Mouse (Mus musculus): ENCODE data around the gene Gjc2. TPM values are rescaled to one million over a fixed set of nuclear protein-coding genes. Genes with fewer than 3 reads are reported as not detected.

Gene Gjc2
- polyA plus RNA-seq, 1 experiment from 2014 or later, result 2.4 TPM

DNA sequence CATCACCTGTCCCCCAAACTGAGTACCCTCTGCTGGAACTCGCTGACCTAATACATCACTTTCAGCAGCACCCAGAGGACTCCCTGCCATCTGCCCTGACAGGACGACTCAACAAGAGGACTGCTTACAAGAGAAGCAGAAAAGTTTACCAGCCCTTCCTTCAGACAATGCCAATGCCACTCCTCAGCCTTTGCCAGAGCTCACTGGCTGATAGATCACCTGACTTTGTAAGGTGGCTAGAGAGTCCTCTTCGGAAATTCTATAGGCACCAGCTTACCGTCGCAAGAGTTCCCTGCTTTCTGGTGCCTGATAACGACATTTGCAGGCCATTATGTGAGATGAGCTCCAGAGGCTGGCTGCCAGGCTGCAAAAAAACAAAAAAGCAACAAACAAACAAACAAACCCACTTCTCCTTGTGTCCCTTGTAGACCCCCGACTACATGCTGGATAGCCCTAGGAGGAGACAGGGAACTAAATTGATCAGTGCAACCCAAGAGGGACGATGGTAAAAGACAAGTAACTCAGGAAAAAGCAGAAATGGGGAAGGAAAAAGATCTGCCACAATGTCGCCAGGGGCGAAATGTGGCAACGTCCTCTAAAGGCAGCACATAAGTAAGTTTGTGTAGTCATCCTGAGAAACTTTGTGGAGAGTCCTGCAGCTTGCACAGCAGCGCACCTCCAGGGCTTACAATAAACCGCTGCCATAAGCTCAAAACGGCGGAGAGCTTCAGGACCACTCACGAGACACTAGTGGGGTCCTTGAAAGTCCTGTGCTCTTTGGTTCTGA, 18.4 kb upstream of the Gjc2 start:
- Histone ChIP-seq H3K9ac (ENCODE audit: low read length) (peak overlapping the region; percentile 87), H3K4me3 (ENCODE audit: low read depth, low read length) (peak overlapping the region; percentile 85), H3K27ac (replicated peaks) (peak overlapping the region; percentile 83), H3K4me2 (replicated peaks; ENCODE audit: low read depth) (peak overlapping the region; percentile 82), H3K27me3 (ENCODE audit: control insufficient read depth, insufficient read depth, low read length) (no peaks in the 10 kb centered on the region), H3K36me3 (ENCODE audit: control insufficient read depth, insufficient read depth, low read length) (peaks cover 2% of the 10 kb centered on the region; the same call in 1 of the 2 replicates), H3K9me3 (ENCODE audit: control insufficient read depth, low read length) (no peaks in the 10 kb centered on the region), H3K4me1 (replicated peaks; ENCODE audit: control insufficient read depth, insufficient read depth) (0 out of 2 replicates have a peak, but pooled peaks cover 2% of the 10 kb centered on the region)
- TF ChIP-seq EP300 (optimal IDR thresholded peaks at IDR 0.05) (no peak), CTCF (IDR thresholded peaks at IDR 0.05; ENCODE audit: low read depth) (no peak)
- no peak for DNase-seq (ENCODE audit: low spot score)
- ATAC-seq (ENCODE audit: low FRiP score, low TSS enrichment), result 0 out of 2 replicates have a peak, but pooled peaks have one; percentile 1
- 23% methylated on average over 16 of the region's 16 CpGs for WGBS

DNA sequence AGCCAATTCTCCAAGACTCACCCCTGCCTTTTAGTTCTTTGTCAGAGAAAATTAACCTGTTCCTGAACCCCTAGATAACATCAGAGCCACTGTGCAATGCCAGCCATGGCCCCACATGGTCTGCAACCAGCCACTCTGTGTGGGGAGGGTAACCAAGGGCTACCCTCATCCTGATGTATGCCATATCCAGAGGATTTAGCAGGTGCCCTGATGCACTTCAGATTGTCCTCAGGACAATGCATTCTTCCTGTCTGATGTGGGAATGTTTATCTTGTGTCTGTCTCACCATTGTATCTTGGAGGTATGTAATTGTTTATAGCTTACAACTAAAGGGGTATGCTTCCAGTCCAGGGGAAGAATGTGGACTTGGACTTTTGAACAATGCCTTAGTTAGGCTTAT, 13.2 kb upstream of the Gjc2 start:
- ATAC-seq (ENCODE audit: low FRiP score, low TSS enrichment) (no peak), DNase-seq (ENCODE audit: low spot score) (no peak)
- no peak for TF ChIP-seq EP300 (optimal IDR thresholded peaks at IDR 0.05)
- no peak for TF ChIP-seq CTCF (IDR thresholded peaks at IDR 0.05; ENCODE audit: low read depth)
- Histone ChIP-seq H3K27me3 (ENCODE audit: control insufficient read depth, insufficient read depth, low read length) (no peaks in the 10 kb centered on the region), H3K4me3 (ENCODE audit: low read depth, low read length) (no peak overlapping the region), H3K9me3 (ENCODE audit: control insufficient read depth, low read length) (no peaks in the 10 kb centered on the region), H3K9ac (ENCODE audit: low read length) (no peak overlapping the region), H3K4me2 (replicated peaks; ENCODE audit: low read depth) (no peak overlapping the region), H3K4me1 (replicated peaks; ENCODE audit: control insufficient read depth, insufficient read depth) (no peaks in the 10 kb centered on the region), H3K27ac (replicated peaks) (no peak overlapping the region), H3K36me3 (ENCODE audit: control insufficient read depth, insufficient read depth, low read length) (no peaks in the 10 kb centered on the region)

DNA sequence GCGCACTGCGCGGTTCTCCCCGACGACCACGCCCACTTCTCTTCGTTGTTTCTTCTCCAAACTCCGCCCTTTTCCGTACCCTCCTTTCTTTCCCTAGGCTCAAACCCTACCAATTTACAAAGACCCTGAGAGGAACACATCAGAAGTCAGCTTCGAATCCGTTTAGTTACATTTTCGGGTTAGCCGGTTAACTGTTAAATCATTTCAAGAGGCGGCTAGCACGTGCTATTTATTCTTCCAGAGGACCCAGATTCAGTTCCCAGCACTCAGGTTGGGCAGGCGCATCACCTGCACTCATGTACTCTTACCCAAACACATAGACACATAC, 9.0 kb upstream of the Gjc2 start, which contains the start of gene Guk1:
Gene Guk1, minus strand, starts transcription at position 154 of the 328 bp plus-strand sequence.
- peak within 1 kb of the TSS; percentile 80 for H3K9ac ChIP-seq (ENCODE audit: low read length)
- no peak for TF ChIP-seq EP300 (optimal IDR thresholded peaks at IDR 0.05)
- TF ChIP-seq CTCF (IDR thresholded peaks at IDR 0.05; ENCODE audit: low read depth), result no peak
- 4% methylated on average over 16 of the region's 16 CpGs for WGBS
- H3K9me3 ChIP-seq (ENCODE audit: control insufficient read depth, low read length), result no peaks in the 10 kb centered on the region
- DNase-seq (ENCODE audit: low spot score), result no peak
- H3K4me3 ChIP-seq (ENCODE audit: low read depth, low read length), result peak within 1 kb of the TSS; percentile 63
- no peaks in the 10 kb centered on the region for H3K27me3 ChIP-seq (ENCODE audit: control insufficient read depth, insufficient read depth, low read length)
- peak within 1 kb of the TSS; percentile 80 for H3K4me2 ChIP-seq (replicated peaks; ENCODE audit: low read depth)
- H3K4me1 ChIP-seq (replicated peaks; ENCODE audit: control insufficient read depth, insufficient read depth), result peaks cover 2% of the 10 kb centered on the region; the same call in 1 of the 2 replicates
- H3K36me3 ChIP-seq (ENCODE audit: control insufficient read depth, insufficient read depth, low read length), result no peaks in the 10 kb centered on the region
- peak within 1 kb of the TSS; percentile 96 for H3K27ac ChIP-seq (replicated peaks)
- no peak for ATAC-seq (ENCODE audit: low FRiP score, low TSS enrichment)

DNA sequence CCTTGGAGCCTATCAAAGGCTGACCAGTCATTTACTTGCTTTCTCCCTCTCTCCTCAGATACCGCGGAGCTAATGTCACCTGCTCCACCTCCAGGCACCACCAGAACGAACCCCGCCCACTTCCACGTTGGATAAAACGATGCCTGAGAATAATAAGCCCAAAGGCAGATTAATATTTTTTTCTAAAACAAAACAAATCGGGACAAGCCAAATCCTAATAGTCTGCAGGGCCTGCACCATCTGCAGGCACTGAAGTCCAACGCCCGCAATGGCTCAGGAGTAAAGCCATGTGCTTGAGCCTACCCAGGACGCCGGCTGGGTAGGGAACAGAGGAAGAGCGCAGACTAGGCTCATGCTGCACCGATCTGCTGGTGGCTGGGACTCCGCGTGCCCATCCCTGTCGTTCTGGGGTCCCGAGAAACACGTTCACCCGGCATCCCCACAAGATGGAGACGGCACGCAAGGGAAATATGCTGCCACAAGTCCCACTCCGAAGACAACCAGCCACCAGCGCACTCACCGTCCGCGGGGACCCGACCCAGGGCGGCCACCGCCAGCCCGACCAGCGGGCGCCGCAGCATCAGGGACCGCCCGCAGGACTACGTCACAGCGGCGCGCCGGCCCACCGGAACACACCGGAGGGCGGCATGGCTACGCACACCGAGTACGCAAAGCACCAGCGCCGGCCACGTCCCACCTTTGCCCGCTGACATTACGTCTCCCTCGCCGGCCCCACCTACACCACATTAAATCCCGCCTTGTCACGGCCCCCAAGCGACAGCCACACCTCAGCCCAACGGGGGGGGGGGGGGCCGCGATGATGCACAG, 8.4 kb upstream of the Gjc2 start:
- WGBS, result under 1% methylated on average over 55 of the region's 59 CpGs
- TF ChIP-seq CTCF (IDR thresholded peaks at IDR 0.05; ENCODE audit: low read depth), result 0 out of 2 replicates have a peak, but pooled peaks have one; percentile 2
- no peak for TF ChIP-seq EP300 (optimal IDR thresholded peaks at IDR 0.05)
- DNase-seq (ENCODE audit: low spot score), result peak; percentile 96
- Histone ChIP-seq H3K27me3 (ENCODE audit: control insufficient read depth, insufficient read depth, low read length) (no peaks in the 10 kb centered on the region), H3K4me1 (replicated peaks; ENCODE audit: control insufficient read depth, insufficient read depth) (peaks cover 2% of the 10 kb centered on the region; the same call in 1 of the 2 replicates), H3K9ac (ENCODE audit: low read length) (peak overlapping the region; percentile 80), H3K27ac (replicated peaks) (peak overlapping the region; percentile 96), H3K36me3 (ENCODE audit: control insufficient read depth, insufficient read depth, low read length) (peaks cover 3% of the 10 kb centered on the region; the same call in 1 of the 2 replicates), H3K4me3 (ENCODE audit: low read depth, low read length) (peak overlapping the region; percentile 63), H3K4me2 (replicated peaks; ENCODE audit: low read depth) (peak overlapping the region; percentile 80), H3K9me3 (ENCODE audit: control insufficient read depth, low read length) (no peaks in the 10 kb centered on the region)
- peak; percentile 93 for ATAC-seq (ENCODE audit: low FRiP score, low TSS enrichment)

DNA sequence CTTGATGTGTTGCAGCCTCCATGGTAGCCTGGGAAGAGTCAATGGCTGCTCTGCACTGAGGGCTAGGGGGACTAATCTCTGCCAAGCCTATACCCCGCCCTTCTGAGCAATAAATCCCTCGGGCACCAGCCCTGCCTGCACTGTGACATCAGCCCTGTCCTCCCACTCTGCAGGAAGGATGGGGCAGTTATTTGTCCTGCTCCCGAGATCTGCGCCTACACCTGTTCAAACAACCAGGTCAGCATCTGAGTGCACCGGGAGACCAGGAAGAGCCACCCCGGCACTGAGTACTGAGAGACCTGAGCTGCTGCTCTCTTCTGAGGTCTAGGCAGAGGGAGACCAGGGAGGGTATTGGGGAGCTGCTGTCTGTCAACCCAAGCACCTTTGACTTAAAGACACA, 4.7 kb upstream of the Gjc2 start:
- H3K4me3 ChIP-seq (ENCODE audit: low read depth, low read length), result no peak overlapping the region
- 58% methylated on average over 6 of the region's 6 CpGs for WGBS
- H3K27ac ChIP-seq (replicated peaks), result peak overlapping the region; percentile 18; the same call in 1 of the 2 replicates
- H3K9ac ChIP-seq (ENCODE audit: low read length), result no peak overlapping the region
- H3K9me3 ChIP-seq (ENCODE audit: control insufficient read depth, low read length), result no peaks in the 10 kb centered on the region
- ATAC-seq (ENCODE audit: low FRiP score, low TSS enrichment), result peak; percentile 12
- no peak overlapping the region for H3K4me2 ChIP-seq (replicated peaks; ENCODE audit: low read depth)
- no peak for TF ChIP-seq EP300 (optimal IDR thresholded peaks at IDR 0.05)
- no peak for TF ChIP-seq CTCF (IDR thresholded peaks at IDR 0.05; ENCODE audit: low read depth)
- peak; percentile 40 for DNase-seq (ENCODE audit: low spot score)
- H3K27me3 ChIP-seq (ENCODE audit: control insufficient read depth, insufficient read depth, low read length), result no peaks in the 10 kb centered on the region
- H3K36me3 ChIP-seq (ENCODE audit: control insufficient read depth, insufficient read depth, low read length), result peaks cover 13% of the 10 kb centered on the region
- H3K4me1 ChIP-seq (replicated peaks; ENCODE audit: control insufficient read depth, insufficient read depth), result peaks cover 9% of the 10 kb centered on the region
